Mouse (Mus musculus) lung, postnatal 0 days (tissue): ENCODE data around the gene Pole. TPM values are rescaled to one million over a fixed set of nuclear protein-coding genes. Genes with fewer than 3 reads are reported as not detected.
A peak's percentile ranks its signal among the peaks of the same experiment; 100 is the strongest.

Experiments used
- ATAC-seq: fragments of 200-750 bp; cut with Nextera tagmentation; 2 replicates; pipeline ENCODE4 v1.8.0; 2017; ENCODE audit warnings: moderate library complexity
- DNase-seq: peaks from one replicate; pipeline ENCODE4 v3.0.0-alpha.2; 2016; ENCODE audit warnings: low spot score
- H3K27ac ChIP-seq: fragments of 300-500 bp; sonication (generic); 2 replicates; pipeline ENCODE4 v1.5.1; 2014; ENCODE audit warnings: antibody characterized with exemption, mild to moderate bottlenecking, low read length, mixed read lengths
- H3K27me3 ChIP-seq: fragments of 300-500 bp; sonication (generic); replicated peaks from 2 replicates; pipeline ENCODE4 v1.6.1; 2014; ENCODE audit warnings: low read length, mixed read lengths; ENCODE audit not compliant: insufficient read depth
- H3K36me3 ChIP-seq: fragments of 300-500 bp; sonication (generic); 2 replicates; pipeline ENCODE4 v1.6.1; 2014; ENCODE audit warnings: low read length, mixed read lengths; ENCODE audit not compliant: insufficient read depth
- H3K4me1 ChIP-seq: fragments of 300-500 bp; sonication (generic); 2 replicates; pipeline ENCODE4 v1.6.1; 2014; ENCODE audit warnings: antibody characterized with exemption, low read depth, low read length, mixed read lengths; ENCODE audit not compliant: insufficient read depth
- H3K4me2 ChIP-seq: fragments of 300-500 bp; sonication (generic); replicated peaks from 2 replicates; pipeline ENCODE4 v1.6.1; 2014; ENCODE audit warnings: low read depth, mild to moderate bottlenecking, low read length, moderate library complexity, mixed read lengths
- H3K4me3 ChIP-seq: fragments of 300-500 bp; sonication (generic); 2 replicates; pipeline ENCODE4 v1.5.1; 2014; ENCODE audit warnings: low read depth, low read length
- H3K9ac ChIP-seq: fragments of 300-500 bp; sonication (generic); replicated peaks from 2 replicates; pipeline ENCODE4 v1.6.1; 2014; ENCODE audit warnings: low read depth, mild to moderate bottlenecking
- H3K9me3 ChIP-seq: fragments of 300-500 bp; sonication (generic); 2 replicates; pipeline ENCODE4 v1.6.1; 2016; ENCODE audit warnings: low read length, mixed read lengths
- CTCF ChIP-seq: IDR thresholded peaks from 2 replicates; pipeline ENCODE4 v1.5.1; 2016; ENCODE audit warnings: antibody characterized with exemption, mild to moderate bottlenecking
- EP300 ChIP-seq: IDR thresholded peaks from 2 replicates; pipeline ENCODE4 v1.6.1; 2016; ENCODE audit warnings: antibody characterized with exemption, mild to moderate bottlenecking, control low read depth
- WGBS: fragments of 180-500 bp; shearing (Covaris S2); extraction: QIAGEN DNeasy Blood & Tissue Kit; methylation state at CpG from one replicate; pipeline ENCODE4 v1.1.7; 2014; 5-methylcytosine and 5-hydroxymethylcytosine counted together
- polyA plus RNA-seq: library from polyadenylated mRNA; unstranded; fragments of >200 nt; fragmentation: Nextera tagmentation; extraction: Ambion mirVana; gene quantifications from 2 replicates; pipeline ENCODE4 v1.2.1, GENCODE M21; 2015

Gene Pole
- polyA plus RNA-seq, 1 experiment from 2014 or later = 2.2 TPM

DNA sequence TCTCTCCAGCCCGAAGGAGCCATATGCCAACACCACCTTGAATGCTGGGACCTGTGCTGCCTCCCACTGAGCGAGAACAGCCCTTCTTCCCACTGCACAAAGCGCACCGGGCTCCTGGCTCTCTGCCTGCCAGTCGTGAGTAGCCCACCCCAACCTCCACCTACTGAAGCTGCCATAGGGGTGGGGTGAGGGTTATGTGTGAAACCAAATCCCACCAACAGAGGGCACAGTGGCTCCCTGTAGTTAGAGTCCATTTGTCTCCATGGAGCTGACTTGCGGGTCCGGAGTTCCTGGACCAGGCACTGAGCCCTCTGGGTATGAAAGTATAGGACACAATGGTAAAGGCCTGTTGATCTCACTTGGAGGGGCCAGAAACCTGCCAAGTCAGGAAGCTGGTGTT is 68.6 kb downstream of the Pole start:
- peak; percentile 35; the same call in 1 of the 2 replicates for ATAC-seq
- Histone ChIP-seq H3K27me3 (no peaks in the 10 kb centered on the region), H3K9ac (no peak overlapping the region), H3K4me1 (no peaks in the 10 kb centered on the region), H3K36me3 (no peaks in the 10 kb centered on the region), H3K4me3 (no peak overlapping the region), H3K9me3 (no peaks in the 10 kb centered on the region), H3K27ac (no peak overlapping the region), H3K4me2 (no peak overlapping the region)
- DNase-seq = peak; percentile 35
- 15% methylated on average over 7 of the region's 7 CpGs for WGBS
- TF ChIP-seq CTCF = peak; percentile 67
- TF ChIP-seq EP300 = no peak

DNA sequence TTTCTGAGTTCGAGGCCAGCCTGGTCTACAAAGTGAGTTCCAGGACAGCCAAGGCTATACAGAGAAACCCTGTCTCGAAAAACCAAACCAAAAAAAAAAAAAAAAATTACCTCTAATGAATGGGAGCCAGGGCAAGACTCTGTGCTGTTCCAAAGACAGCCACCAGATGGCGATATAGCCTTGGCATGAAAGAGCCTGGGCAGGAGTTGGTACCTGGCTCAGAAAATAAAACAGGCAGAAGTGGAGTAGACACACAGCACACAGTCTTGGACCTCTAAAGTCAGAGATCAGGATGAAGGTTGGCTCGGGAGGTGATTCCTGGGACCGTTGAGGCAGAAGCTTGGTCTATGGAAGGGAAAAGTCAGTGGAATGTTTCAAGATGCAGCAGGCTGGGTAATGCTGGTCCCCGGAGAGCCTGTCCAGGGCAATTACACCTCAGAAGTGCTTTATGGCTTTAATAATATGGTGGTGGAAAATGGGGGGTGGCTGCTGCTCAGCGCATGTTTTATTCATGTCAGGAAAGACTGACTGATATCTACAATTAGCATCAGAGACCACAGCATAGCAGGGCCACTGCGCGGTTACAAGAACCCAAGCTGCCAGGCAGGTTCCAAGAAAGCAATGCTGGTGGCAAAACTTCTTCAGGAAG is 71.5 kb downstream of the Pole start:
- Histone ChIP-seq H3K4me1 (no peaks in the 10 kb centered on the region), H3K27ac (no peak overlapping the region), H3K36me3 (no peaks in the 10 kb centered on the region), H3K9me3 (no peaks in the 10 kb centered on the region), H3K4me3 (no peak overlapping the region), H3K4me2 (no peak overlapping the region), H3K27me3 (no peaks in the 10 kb centered on the region), H3K9ac (no peak overlapping the region)
- peak; percentile 40 for ATAC-seq
- TF ChIP-seq CTCF (peak; percentile 88), EP300 (no peak)
- WGBS = 46% methylated on average over 8 of the region's 9 CpGs
- peak; percentile 81 for DNase-seq

DNA sequence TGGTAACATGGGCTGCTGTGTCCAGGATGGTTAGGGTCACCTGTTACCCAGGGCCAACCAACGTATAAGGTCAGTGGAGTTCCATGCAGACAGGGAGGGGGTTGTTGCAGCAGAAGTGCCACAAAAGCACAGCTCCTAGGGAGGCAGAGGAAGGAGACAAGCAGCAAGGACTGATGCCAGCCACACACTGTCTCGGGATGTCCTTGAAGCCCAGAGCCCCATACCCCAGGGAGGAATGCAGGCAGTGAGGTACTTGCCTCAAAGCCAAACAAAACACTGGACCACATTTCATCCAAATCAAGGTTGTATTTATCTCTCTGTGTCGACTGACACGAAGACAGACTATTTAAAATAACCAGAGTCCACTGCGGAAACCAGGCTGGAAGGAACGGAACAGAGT is 75.4 kb downstream of the Pole start:
- no peaks in the 10 kb centered on the region for H3K36me3 ChIP-seq
- H3K27ac ChIP-seq = no peak overlapping the region
- ATAC-seq (no peak), DNase-seq (no peak)
- no peak overlapping the region for H3K9ac ChIP-seq
- no peak overlapping the region for H3K4me2 ChIP-seq
- H3K4me3 ChIP-seq = no peak overlapping the region
- no peaks in the 10 kb centered on the region for H3K27me3 ChIP-seq
- no peaks in the 10 kb centered on the region for H3K9me3 ChIP-seq
- 0 out of 2 replicates have a peak, but pooled peaks cover 3% of the 10 kb centered on the region for H3K4me1 ChIP-seq
- 76% methylated on average over 6 of the region's 6 CpGs for WGBS
- no peak for TF ChIP-seq EP300

DNA sequence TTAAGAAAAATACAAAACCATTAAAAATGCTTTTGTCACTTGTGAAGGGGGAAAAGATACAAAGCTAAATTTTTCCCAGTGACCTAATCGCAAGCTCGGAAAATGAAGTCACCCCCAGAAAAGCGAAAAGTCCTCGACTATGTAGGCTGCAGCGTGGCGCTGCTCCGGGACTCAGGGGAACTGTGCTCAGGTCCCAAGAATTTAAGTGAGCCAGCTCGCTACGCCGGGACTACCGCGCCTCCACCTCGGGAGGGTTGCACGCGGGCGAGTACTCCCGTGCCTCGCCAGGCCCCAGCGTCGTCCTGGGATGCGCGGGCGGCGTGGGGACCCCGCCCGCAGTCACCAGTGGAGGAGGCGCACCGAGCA is 76.7 kb downstream of the Pole start:
- H3K4me2 ChIP-seq = peak overlapping the region; percentile 56
- TF ChIP-seq CTCF = no peak
- TF ChIP-seq EP300 = no peak
- H3K4me1 ChIP-seq = 0 out of 2 replicates have a peak, but pooled peaks cover 3% of the 10 kb centered on the region
- no peaks in the 10 kb centered on the region for H3K9me3 ChIP-seq
- H3K4me3 ChIP-seq = peak overlapping the region; percentile 37
- no peaks in the 10 kb centered on the region for H3K27me3 ChIP-seq
- H3K36me3 ChIP-seq = no peaks in the 10 kb centered on the region
- no peak overlapping the region for H3K9ac ChIP-seq
- no peak for DNase-seq
- ATAC-seq = peak; percentile 40
- H3K27ac ChIP-seq = no peak overlapping the region
- WGBS = 6% methylated on average over 27 of the region's 28 CpGs

DNA sequence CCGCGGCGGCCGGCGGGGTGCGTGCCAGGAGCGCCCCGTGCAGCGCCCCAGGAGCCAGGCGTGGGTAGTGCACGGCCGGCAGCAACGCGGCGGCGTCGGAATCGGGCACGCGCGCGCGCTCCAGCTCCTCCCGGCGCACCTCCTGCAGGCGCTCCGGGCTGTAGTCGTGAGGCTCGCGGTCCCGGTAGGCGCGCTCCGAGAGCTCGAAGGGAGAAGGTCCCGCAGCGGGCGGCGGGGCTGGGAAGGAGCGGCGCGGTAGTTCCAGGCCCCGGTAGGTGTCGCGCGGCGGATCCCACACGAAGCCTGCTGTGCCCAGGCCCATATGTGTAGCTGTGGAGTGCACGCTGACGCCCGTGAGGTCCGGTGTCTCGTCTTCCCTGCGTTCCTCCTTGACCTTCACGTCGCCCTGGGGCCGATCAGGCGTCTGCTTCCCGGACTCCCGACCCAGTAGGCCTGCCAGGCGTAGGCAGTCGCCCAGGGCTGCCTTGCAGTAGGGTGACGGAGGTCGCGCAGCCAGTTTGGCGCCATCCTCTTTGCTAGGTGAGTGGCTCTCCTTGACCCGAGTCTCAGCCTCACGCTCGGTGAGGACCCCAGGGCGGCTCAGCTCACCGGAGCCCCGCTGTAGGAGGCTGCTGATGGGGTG is 77.2 kb downstream of the Pole start:
- Histone ChIP-seq H3K36me3 (no peaks in the 10 kb centered on the region), H3K27ac (no peak overlapping the region), H3K4me1 (0 out of 2 replicates have a peak, but pooled peaks cover 3% of the 10 kb centered on the region), H3K27me3 (no peaks in the 10 kb centered on the region), H3K9me3 (no peaks in the 10 kb centered on the region), H3K4me3 (peak overlapping the region; percentile 37), H3K4me2 (peak overlapping the region; percentile 56), H3K9ac (peak overlapping the region; percentile 24; the same call in 1 of the 2 replicates)
- ATAC-seq = peak; percentile 93
- 6% methylated on average over 39 of the region's 72 CpGs for WGBS
- peak; percentile 58 for TF ChIP-seq CTCF
- no peak for TF ChIP-seq EP300
- DNase-seq = peak; percentile 84

DNA sequence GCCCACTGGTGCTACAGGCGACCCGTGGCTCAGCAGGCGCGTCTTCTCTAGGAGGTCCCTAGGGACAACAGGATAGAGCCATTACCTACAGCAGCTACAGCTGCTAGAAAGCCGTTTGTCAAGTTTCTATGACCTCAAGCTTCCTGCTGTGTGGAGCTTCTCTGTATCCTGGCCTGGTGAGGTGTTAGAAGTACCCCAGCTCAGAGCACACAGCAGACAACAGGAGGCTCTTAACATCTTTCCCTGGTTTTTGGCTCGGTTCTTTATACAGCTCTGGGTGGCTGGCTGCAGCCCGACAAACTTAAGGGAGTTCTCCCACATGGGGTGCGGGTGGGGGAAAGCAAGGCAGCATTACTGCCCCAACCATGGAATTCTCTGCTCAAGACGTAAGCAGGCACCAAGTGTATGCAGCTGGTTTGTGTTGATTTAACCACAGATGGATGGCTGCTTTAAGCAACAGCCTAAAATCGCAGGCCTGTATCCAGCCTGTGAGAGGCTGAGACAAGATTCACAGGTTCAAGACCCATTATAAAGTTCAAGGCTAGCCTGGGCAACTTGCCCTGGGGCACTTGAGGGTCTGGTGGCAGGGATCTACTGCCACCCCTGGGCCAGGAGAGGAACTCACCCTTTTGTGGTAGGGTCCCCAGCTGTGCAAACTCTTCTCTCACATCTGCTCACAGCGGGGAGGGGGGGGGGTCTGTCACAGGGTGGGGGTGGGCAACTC is 77.9 kb downstream of the Pole start:
- Histone ChIP-seq H3K4me3 (peak overlapping the region; percentile 37; the same call in 1 of the 2 replicates), H3K4me1 (0 out of 2 replicates have a peak, but pooled peaks cover 3% of the 10 kb centered on the region), H3K27ac (no peak overlapping the region), H3K27me3 (no peaks in the 10 kb centered on the region), H3K9ac (no peak overlapping the region), H3K4me2 (peak overlapping the region; percentile 56), H3K9me3 (no peaks in the 10 kb centered on the region), H3K36me3 (no peaks in the 10 kb centered on the region)
- no peak; the same call in 1 of the 2 replicates for ATAC-seq
- WGBS = 46% methylated on average over 10 of the region's 11 CpGs
- no peak for TF ChIP-seq CTCF
- TF ChIP-seq EP300 = no peak
- DNase-seq = no peak
